Mouse (Mus musculus) testis, adult 2 months (tissue): Measurements from ENCODE around the gene Stat2.

Source experiments
- CTCF ChIP-seq: fragments of 200-500 bp; IDR thresholded peaks from 2 replicates; pipeline ENCODE4 v1.5.1; 2012; ENCODE audit warnings: low read depth, mild to moderate bottlenecking, inconsistent platforms, low read length, moderate library complexity; ENCODE audit not compliant: control insufficient read depth, insufficient read depth, insufficient replicate concordance
- POLR2A ChIP-seq: fragments of 200-500 bp; IDR thresholded peaks from 2 replicates; pipeline ENCODE4 v1.6.1; 2012; ENCODE audit warnings: low read depth, mild to moderate bottlenecking, inconsistent platforms, low read length, moderate library complexity; ENCODE audit not compliant: control insufficient read depth

- TF ChIP-seq CTCF (no peak), POLR2A (peak; percentile 77)
These were observed 67.2 kb downstream of the Stat2 start, which contains the start of gene Cs for GRCm38 (mm10) chr10:128337306-128338181.
